ENCODE assay signal across 8 mouse cellular contexts in the genomic region with DNA sequence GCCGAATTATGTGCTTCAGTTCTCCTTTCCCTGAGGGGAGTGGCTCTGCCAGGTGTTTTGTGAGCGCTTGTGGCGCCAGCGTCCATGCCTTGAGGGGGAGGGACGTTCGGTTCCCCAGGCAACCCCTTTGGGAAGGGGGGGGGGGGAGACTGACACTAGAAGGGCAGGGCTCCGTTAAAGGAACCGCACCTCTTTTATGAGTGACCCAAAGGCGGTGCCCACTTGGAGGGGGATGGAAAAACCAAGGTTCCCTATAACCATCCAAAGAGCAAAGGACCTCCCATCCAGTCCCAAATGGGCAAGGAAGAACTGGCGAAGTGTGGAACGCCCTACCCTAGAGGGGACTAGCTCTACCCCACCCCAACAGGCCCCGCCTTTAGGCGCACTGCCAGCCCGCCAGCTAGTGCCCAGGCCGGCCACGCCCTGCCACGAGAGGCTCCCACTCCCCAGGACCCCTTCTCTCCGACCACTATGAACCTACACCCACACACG. TPM values are rescaled to one million over a fixed set of nuclear protein-coding genes. Genes with fewer than 3 reads are reported as not detected.
A peak's percentile ranks its signal among the peaks of the same experiment; 100 is the strongest.
DNase-seq lines count a peak whose midpoint lies in the region; ATAC-seq and TF ChIP-seq lines count a peak whose summit lies in the region.

No protein-coding gene starts in this region.

- DNase-seq in frontal cortex, adult 2 months (ENCODE audit: extremely low spot score in 1 of 2, low spot score in 1 of 2): no peak
- DNase-seq in brain, embryonic 14.5 days (ENCODE audit: low read depth): peak; percentile 80
- DNase-seq in limb, embryonic 14.5 days (ENCODE audit: low spot score): peak; percentile 47
- DNase-seq in spleen, postnatal 4 days (ENCODE audit: low spot score in 2 of 2): peak; percentile 66 to 81

- WGBS in forebrain, embryonic 16.5 days: 13% methylated on average over 19 of the region's 19 CpGs
- WGBS in hindbrain, embryonic 12.5 days: 32% methylated on average over 15 of the region's 19 CpGs
- WGBS in limb, embryonic 14.5 days: 18% methylated on average over 11 of the region's 19 CpGs
- WGBS in midbrain, embryonic 13.5 days: 31% methylated on average over 18 of the region's 19 CpGs

- H3K4me3 ChIP-seq in forebrain, embryonic 16.5 days (replicated peaks; ENCODE audit: low read length): peak overlapping the region; percentile 52
- H3K4me3 ChIP-seq in hindbrain, embryonic 12.5 days: peak overlapping the region; percentile 36
- peak overlapping the region; percentile 44 for H3K4me3 ChIP-seq in limb, embryonic 14.5 days (replicated peaks; ENCODE audit: low read length)
- peak overlapping the region; percentile 36 for H3K4me3 ChIP-seq in midbrain, embryonic 13.5 days (replicated peaks)

- TF ChIP-seq CTCF in brain, embryonic 14.5 days (IDR thresholded peaks at IDR 0.05; ENCODE audit: borderline replicate concordance, extremely low read depth, insufficient read depth, insufficient read length): no peak

- peak; percentile 55 for ATAC-seq in frontal cortex, adult (ENCODE audit: low TSS enrichment)
- peak; percentile 80 for ATAC-seq in forebrain, embryonic 16.5 days
- ATAC-seq in hindbrain, embryonic 12.5 days (ENCODE audit: low FRiP score): peak; percentile 79
- peak; percentile 64; the same call in 1 of the 2 replicates for ATAC-seq in limb, embryonic 14.5 days (ENCODE audit: low FRiP score, low read depth)
- ATAC-seq in midbrain, embryonic 13.5 days: peak; percentile 70

- no peak for TF ChIP-seq POLR2A in brain, embryonic 14.5 days (IDR thresholded peaks at IDR 0.05; ENCODE audit: borderline replicate concordance, extremely low read depth, insufficient read depth, insufficient read length, poor library complexity, severe bottlenecking)
- no peak for TF ChIP-seq POLR2A in limb, embryonic 14.5 days (IDR thresholded peaks at IDR 0.05; ENCODE audit: borderline replicate concordance, extremely low read depth, insufficient read depth, insufficient read length)

- peak overlapping the region; percentile 51 for H3K4me2 ChIP-seq in forebrain, embryonic 16.5 days (ENCODE audit: low read length)
- H3K4me2 ChIP-seq in hindbrain, embryonic 12.5 days (replicated peaks): peak overlapping the region; percentile 52
- peak overlapping the region; percentile 48 for H3K4me2 ChIP-seq in limb, embryonic 14.5 days (replicated peaks; ENCODE audit: low read depth, low read length, severe bottlenecking)
- H3K4me2 ChIP-seq in midbrain, embryonic 13.5 days (replicated peaks): peak overlapping the region; percentile 52

- peak overlapping the region; percentile 58 for H3K9ac ChIP-seq in forebrain, embryonic 16.5 days (replicated peaks; ENCODE audit: low read depth, low read length)
- H3K9ac ChIP-seq in hindbrain, embryonic 12.5 days: peak overlapping the region; percentile 13; the same call in 1 of the 2 replicates
- peak overlapping the region; percentile 56 for H3K9ac ChIP-seq in limb, embryonic 14.5 days (ENCODE audit: low read depth, low read length, severe bottlenecking)
- H3K9ac ChIP-seq in midbrain, embryonic 13.5 days (replicated peaks): peak overlapping the region; percentile 46; the same call in 1 of the 2 replicates

- H3K27ac ChIP-seq in forebrain, embryonic 16.5 days (ENCODE audit: low read length): peak overlapping the region; percentile 74
- H3K27ac ChIP-seq in hindbrain, embryonic 12.5 days: no peak overlapping the region
- peak overlapping the region; percentile 63 for H3K27ac ChIP-seq in limb, embryonic 14.5 days (replicated peaks; ENCODE audit: low read depth, low read length)
- H3K27ac ChIP-seq in midbrain, embryonic 13.5 days: no peak overlapping the region

- peaks cover 3% of the 10 kb centered on the region; the same call in 1 of the 2 replicates for H3K4me1 ChIP-seq in forebrain, embryonic 16.5 days (replicated peaks; ENCODE audit: control insufficient read depth, insufficient read depth, low read length)
- H3K4me1 ChIP-seq in hindbrain, embryonic 12.5 days: no peaks in the 10 kb centered on the region
- peaks cover 9% of the 10 kb centered on the region; the same call in 1 of the 2 replicates for H3K4me1 ChIP-seq in limb, embryonic 14.5 days (ENCODE audit: control insufficient read depth, insufficient read depth, low read length)
- H3K4me1 ChIP-seq in midbrain, embryonic 13.5 days (replicated peaks): 0 out of 2 replicates have a peak, but pooled peaks cover 4% of the 10 kb centered on the region

- H3K36me3 ChIP-seq in forebrain, embryonic 16.5 days (ENCODE audit: control insufficient read depth, insufficient read depth): no peaks in the 10 kb centered on the region
- 0 out of 2 replicates have a peak, but pooled peaks cover 2% of the 10 kb centered on the region for H3K36me3 ChIP-seq in hindbrain, embryonic 12.5 days
- peaks cover 11% of the 10 kb centered on the region for H3K36me3 ChIP-seq in limb, embryonic 14.5 days (ENCODE audit: control insufficient read depth, insufficient read depth, low read length)
- H3K36me3 ChIP-seq in midbrain, embryonic 13.5 days: no peaks in the 10 kb centered on the region

- no peaks in the 10 kb centered on the region for H3K27me3 ChIP-seq in forebrain, embryonic 16.5 days (replicated peaks; ENCODE audit: control insufficient read depth, insufficient read depth, low read length)
- peaks cover 4% of the 10 kb centered on the region; the same call in 1 of the 2 replicates for H3K27me3 ChIP-seq in hindbrain, embryonic 12.5 days
- H3K27me3 ChIP-seq in limb, embryonic 14.5 days (ENCODE audit: control insufficient read depth, insufficient read depth, low read length): no peaks in the 10 kb centered on the region
- 0 out of 2 replicates have a peak, but pooled peaks cover 2% of the 10 kb centered on the region for H3K27me3 ChIP-seq in midbrain, embryonic 13.5 days

- no peaks in the 10 kb centered on the region for H3K9me3 ChIP-seq in forebrain, embryonic 16.5 days (ENCODE audit: control insufficient read depth, low read length)
- no peaks in the 10 kb centered on the region for H3K9me3 ChIP-seq in hindbrain, embryonic 12.5 days (replicated peaks)
- no peaks in the 10 kb centered on the region for H3K9me3 ChIP-seq in limb, embryonic 14.5 days (ENCODE audit: control insufficient read depth, low read length)
- H3K9me3 ChIP-seq in midbrain, embryonic 13.5 days: no peaks in the 10 kb centered on the region

RNA-seq across cellular contexts. Expression of a gene that starts 0.8 kb away (rescaled TPM):
- polyA plus RNA-seq in frontal cortex, adult 2 months (2012; rRNA removed): 14.6 and 15.6 TPM in 2 replicates
- polyA plus RNA-seq in brain, embryonic 14.5 days (2012; rRNA removed): 42.9 and 51.1 TPM in 2 replicates
- 35.1 and 41.7 TPM in 2 replicates for polyA plus RNA-seq in forebrain, embryonic 16.5 days (2015; fragmentation: Nextera tagmentation; extraction: Ambion mirVana)
- 39.3 and 44.7 TPM in 2 replicates for polyA plus RNA-seq in hindbrain, embryonic 12.5 days (2016; fragmentation: Nextera tagmentation; extraction: Ambion mirVana)
- 196 and 259 TPM in 2 replicates for polyA plus RNA-seq in limb, embryonic 14.5 days (2012; rRNA removed)
- 190 and 201 TPM in 2 replicates for polyA plus RNA-seq in limb, embryonic 14.5 days (2014; fragmentation: Nextera tagmentation; extraction: Ambion mirVana)
- 20.3 and 22.2 TPM in 2 replicates for polyA plus RNA-seq in midbrain, embryonic 13.5 days (2015; fragmentation: Nextera tagmentation; extraction: Ambion mirVana)

RNA-seq across cellular contexts. Expression of a gene that starts 10.6 kb away (rescaled TPM):
- polyA plus RNA-seq in frontal cortex, adult 2 months (2012; rRNA removed): 0.90 and 1.2 TPM in 2 replicates
- polyA plus RNA-seq in brain, embryonic 14.5 days (2012; rRNA removed): 0.14 and 0.21 TPM in 2 replicates
- 0.19 and 0.61 TPM in 2 replicates for polyA plus RNA-seq in forebrain, embryonic 16.5 days (2015; fragmentation: Nextera tagmentation; extraction: Ambion mirVana)
- polyA plus RNA-seq in hindbrain, embryonic 12.5 days (2016; fragmentation: Nextera tagmentation; extraction: Ambion mirVana): 0.50 TPM in 1 of 2 replicates, not detected in the other
- polyA plus RNA-seq in limb, embryonic 14.5 days (2012; rRNA removed): 0.38 and 0.55 TPM in 2 replicates
- polyA plus RNA-seq in limb, embryonic 14.5 days (2014; fragmentation: Nextera tagmentation; extraction: Ambion mirVana): 0.73 and 0.87 TPM in 2 replicates
- 0.06 and 0.09 TPM in 2 replicates for polyA plus RNA-seq in midbrain, embryonic 13.5 days (2015; fragmentation: Nextera tagmentation; extraction: Ambion mirVana)

RNA-seq across cellular contexts. Expression of a gene that starts 13.4 kb away (rescaled TPM):
- polyA plus RNA-seq in frontal cortex, adult 2 months (2012; rRNA removed): 2.3 and 2.4 TPM in 2 replicates
- 3.3 and 3.4 TPM in 2 replicates for polyA plus RNA-seq in brain, embryonic 14.5 days (2012; rRNA removed)
- polyA plus RNA-seq in forebrain, embryonic 16.5 days (2015; fragmentation: Nextera tagmentation; extraction: Ambion mirVana): 1.5 and 1.6 TPM in 2 replicates
- polyA plus RNA-seq in hindbrain, embryonic 12.5 days (2016; fragmentation: Nextera tagmentation; extraction: Ambion mirVana): 3.1 TPM in 2 replicates
- 23.4 and 27.5 TPM in 2 replicates for polyA plus RNA-seq in limb, embryonic 14.5 days (2012; rRNA removed)
- 9.5 and 13.8 TPM in 2 replicates for polyA plus RNA-seq in limb, embryonic 14.5 days (2014; fragmentation: Nextera tagmentation; extraction: Ambion mirVana)
- polyA plus RNA-seq in midbrain, embryonic 13.5 days (2015; fragmentation: Nextera tagmentation; extraction: Ambion mirVana): 1.1 and 1.2 TPM in 2 replicates

RNA-seq across cellular contexts. Expression of a gene that starts 26.5 kb away (rescaled TPM):
- polyA plus RNA-seq in frontal cortex, adult 2 months (2012; rRNA removed): 26.2 and 32.7 TPM in 2 replicates
- polyA plus RNA-seq in brain, embryonic 14.5 days (2012; rRNA removed): 24.5 and 28.2 TPM in 2 replicates
- 53.2 and 53.5 TPM in 2 replicates for polyA plus RNA-seq in forebrain, embryonic 16.5 days (2015; fragmentation: Nextera tagmentation; extraction: Ambion mirVana)
- polyA plus RNA-seq in hindbrain, embryonic 12.5 days (2016; fragmentation: Nextera tagmentation; extraction: Ambion mirVana): 45.5 and 46.4 TPM in 2 replicates
- 20.5 and 28.9 TPM in 2 replicates for polyA plus RNA-seq in limb, embryonic 14.5 days (2012; rRNA removed)
- polyA plus RNA-seq in limb, embryonic 14.5 days (2014; fragmentation: Nextera tagmentation; extraction: Ambion mirVana): 37.8 and 43.9 TPM in 2 replicates
- polyA plus RNA-seq in midbrain, embryonic 13.5 days (2015; fragmentation: Nextera tagmentation; extraction: Ambion mirVana): 45.1 and 45.6 TPM in 2 replicates

RNA-seq across cellular contexts. Expression of a gene that starts 32.2 kb away (rescaled TPM):
- 961 and 980 TPM in 2 replicates for polyA plus RNA-seq in frontal cortex, adult 2 months (2012; rRNA removed)
- 160 and 180 TPM in 2 replicates for polyA plus RNA-seq in brain, embryonic 14.5 days (2012; rRNA removed)
- polyA plus RNA-seq in forebrain, embryonic 16.5 days (2015; fragmentation: Nextera tagmentation; extraction: Ambion mirVana): 120 and 161 TPM in 2 replicates
- 44.3 and 47.2 TPM in 2 replicates for polyA plus RNA-seq in hindbrain, embryonic 12.5 days (2016; fragmentation: Nextera tagmentation; extraction: Ambion mirVana)
- 2.0 and 2.1 TPM in 2 replicates for polyA plus RNA-seq in limb, embryonic 14.5 days (2012; rRNA removed)
- 0.51 and 0.72 TPM in 2 replicates for polyA plus RNA-seq in limb, embryonic 14.5 days (2014; fragmentation: Nextera tagmentation; extraction: Ambion mirVana)
- 87.9 and 88.4 TPM in 2 replicates for polyA plus RNA-seq in midbrain, embryonic 13.5 days (2015; fragmentation: Nextera tagmentation; extraction: Ambion mirVana)

Comparison
In these comparisons a context has a peak if more than half of its experiments do, and no peak if none do; other contexts are left out.
1. DNase-seq: peak in brain, embryonic 14.5 days (single experiment), limb, embryonic 14.5 days (single experiment) and spleen, postnatal 4 days (2 of 2); none in frontal cortex, adult 2 months (0 of 2).
2. H3K27ac ChIP-seq: peak in forebrain, embryonic 16.5 days (single experiment) and limb, embryonic 14.5 days (single experiment); none in hindbrain, embryonic 12.5 days (single experiment) and midbrain, embryonic 13.5 days (single experiment).
3. Peak in every context shown above with its lines, with median percentiles within 50 percentile points of each other: ATAC-seq, H3K4me2 ChIP-seq, H3K4me3 ChIP-seq and H3K9ac ChIP-seq.